Mouse (Mus musculus) G1E (cell line): ENCODE data around the gene Timm29.

Source experiments
- CTCF ChIP-seq: IDR thresholded peaks from 2 replicates; pipeline ENCODE4 v1.5.1; 2012; ENCODE audit warnings: low read depth, low read length, inconsistent platforms, mixed read lengths
- GATA1 ChIP-seq: IDR thresholded peaks from 2 replicates; pipeline ENCODE4 v1.6.1; 2012; ENCODE audit warnings: borderline replicate concordance, low read length, inconsistent platforms, mixed read lengths
- GATA2 ChIP-seq: IDR thresholded peaks from 2 replicates; pipeline ENCODE4 v1.6.1; 2012; ENCODE audit warnings: low read depth, low read length, inconsistent platforms, borderline replicate concordance
- POLR2AphosphoS5 ChIP-seq: IDR thresholded peaks from 2 replicates; pipeline ENCODE4 v1.6.1; 2012; ENCODE audit warnings: low read depth, low read length, inconsistent platforms; ENCODE audit not compliant: insufficient replicate concordance
- TAL1 ChIP-seq: conservative IDR thresholded peaks from 2 replicates; pipeline ENCODE4 v1.6.1; 2012; ENCODE audit warnings: low read depth, low read length, inconsistent platforms, mixed read lengths

DNA sequence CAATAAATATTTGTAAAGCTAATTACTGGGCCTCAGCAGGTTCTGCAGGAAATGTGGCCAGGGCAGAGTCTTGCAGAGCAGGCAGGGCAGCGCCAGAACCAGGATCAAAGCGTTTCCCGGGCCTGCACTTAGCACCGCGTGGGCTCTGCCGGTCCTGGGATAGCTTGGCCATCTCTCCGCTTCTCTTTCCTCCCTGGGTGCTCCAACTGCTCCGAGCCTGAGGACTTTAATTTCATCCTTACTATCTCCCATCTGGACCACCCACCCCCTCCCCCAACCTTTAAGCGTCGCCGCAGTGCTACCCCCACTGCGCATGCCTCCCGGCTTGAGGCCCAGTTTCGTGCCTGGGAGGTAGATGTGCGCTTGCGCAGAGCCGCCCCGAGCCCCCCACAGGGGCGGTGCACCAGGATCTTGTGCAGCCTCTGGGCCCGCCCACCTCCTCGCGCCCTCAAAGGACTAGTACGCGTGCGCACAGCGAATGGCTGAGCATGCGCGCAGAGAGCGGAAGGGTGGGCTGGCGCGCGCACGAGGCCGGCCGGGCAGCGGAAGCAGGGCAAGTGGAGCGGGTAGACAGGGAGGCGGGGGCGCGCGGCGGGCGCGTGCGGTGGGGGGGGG, 23.2 kb downstream of the Timm29 start, which contains the start of gene Smarca4:
- no peak for TF ChIP-seq TAL1
- no peak for TF ChIP-seq CTCF
- no peak for TF ChIP-seq POLR2AphosphoS5
- no peak for TF ChIP-seq GATA1
- no peak for TF ChIP-seq GATA2
